Mouse (Mus musculus): ENCODE results near the gene Grhpr. TPM values are rescaled to one million over a fixed set of nuclear protein-coding genes. Genes with fewer than 3 reads are reported as not detected.

Gene Grhpr
- polyA plus RNA-seq, 1 experiment from 2014 or later: 50.1 TPM

DNA sequence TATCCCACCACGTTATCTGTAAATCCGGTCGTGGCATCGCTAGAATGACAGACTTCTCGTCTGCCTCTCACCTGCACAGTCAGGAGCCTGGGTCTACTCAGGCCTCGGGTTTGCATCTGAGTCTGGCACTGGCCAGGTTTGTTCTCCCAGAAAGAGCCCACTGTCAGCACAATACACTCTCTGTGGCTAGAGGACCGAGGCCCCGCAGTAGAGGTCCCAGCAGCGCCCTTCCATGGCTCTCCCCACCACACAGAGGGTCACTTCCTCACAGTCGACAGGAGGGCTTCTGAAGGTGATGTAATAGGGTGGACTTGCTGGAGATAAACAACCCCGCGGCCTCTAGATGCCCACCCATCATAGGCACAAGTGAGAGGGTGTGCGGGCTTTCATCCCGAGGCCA, 7.3 kb upstream of the Grhpr start:
- Histone ChIP-seq H3K27ac (ENCODE audit: low read depth) (no peak overlapping the region), H3K9me3 (ENCODE audit: low read depth, low read length) (no peaks in the 10 kb centered on the region), H3K9ac (peak overlapping the region; percentile 18; the same call in 1 of the 2 replicates), H3K4me3 (ENCODE audit: low read depth, low read length) (peak overlapping the region; percentile 9; the same call in 1 of the 2 replicates), H3K27me3 (ENCODE audit: insufficient read depth, low read length) (no peaks in the 10 kb centered on the region), H3K4me1 (ENCODE audit: insufficient read depth) (no peaks in the 10 kb centered on the region), H3K36me3 (ENCODE audit: insufficient read depth) (no peaks in the 10 kb centered on the region), H3K4me2 (peak overlapping the region; percentile 54)
- DNase-seq (no peak), ATAC-seq (ENCODE audit: insufficient read depth) (peak; percentile 42; the same call in 1 of the 2 replicates)
- WGBS: 41% methylated on average over 14 of the region's 14 CpGs
- TF ChIP-seq CTCF (IDR thresholded peaks at IDR 0.05; ENCODE audit: low read depth): no peak

- Histone ChIP-seq H3K4me1 (ENCODE audit: insufficient read depth) (no peaks in the 10 kb centered on the region), H3K9ac (no peak overlapping the region), H3K4me2 (no peak overlapping the region; the same call in 1 of the 2 replicates), H3K27me3 (ENCODE audit: insufficient read depth, low read length) (no peaks in the 10 kb centered on the region), H3K27ac (ENCODE audit: low read depth) (no peak overlapping the region), H3K9me3 (ENCODE audit: low read depth, low read length) (no peaks in the 10 kb centered on the region), H3K36me3 (ENCODE audit: insufficient read depth) (no peaks in the 10 kb centered on the region), H3K4me3 (ENCODE audit: low read depth, low read length) (no peak overlapping the region)
- DNase-seq (no peak), ATAC-seq (ENCODE audit: insufficient read depth) (no peak)
- WGBS: 66% methylated on average over 8 of the region's 8 CpGs
- TF ChIP-seq CTCF (IDR thresholded peaks at IDR 0.05; ENCODE audit: low read depth): no peak
Measured at GRCm38 (mm10) chr4:44974331-44974730, 6.9 kb upstream of the Grhpr start.

- no peak for TF ChIP-seq CTCF (IDR thresholded peaks at IDR 0.05; ENCODE audit: low read depth)
- Histone ChIP-seq H3K9me3 (ENCODE audit: low read depth, low read length) (no peaks in the 10 kb centered on the region), H3K27me3 (ENCODE audit: insufficient read depth, low read length) (no peaks in the 10 kb centered on the region), H3K9ac (no peak overlapping the region), H3K4me2 (no peak overlapping the region), H3K4me3 (ENCODE audit: low read depth, low read length) (no peak overlapping the region), H3K27ac (ENCODE audit: low read depth) (no peak overlapping the region), H3K36me3 (ENCODE audit: insufficient read depth) (no peaks in the 10 kb centered on the region), H3K4me1 (ENCODE audit: insufficient read depth) (no peaks in the 10 kb centered on the region)
- WGBS: 63% methylated on average over 6 of the region's 6 CpGs
- DNase-seq (no peak), ATAC-seq (ENCODE audit: insufficient read depth) (no peak)
Measured at GRCm38 (mm10) chr4:44976026-44976615, 5.1 kb upstream of the Grhpr start.

DNA sequence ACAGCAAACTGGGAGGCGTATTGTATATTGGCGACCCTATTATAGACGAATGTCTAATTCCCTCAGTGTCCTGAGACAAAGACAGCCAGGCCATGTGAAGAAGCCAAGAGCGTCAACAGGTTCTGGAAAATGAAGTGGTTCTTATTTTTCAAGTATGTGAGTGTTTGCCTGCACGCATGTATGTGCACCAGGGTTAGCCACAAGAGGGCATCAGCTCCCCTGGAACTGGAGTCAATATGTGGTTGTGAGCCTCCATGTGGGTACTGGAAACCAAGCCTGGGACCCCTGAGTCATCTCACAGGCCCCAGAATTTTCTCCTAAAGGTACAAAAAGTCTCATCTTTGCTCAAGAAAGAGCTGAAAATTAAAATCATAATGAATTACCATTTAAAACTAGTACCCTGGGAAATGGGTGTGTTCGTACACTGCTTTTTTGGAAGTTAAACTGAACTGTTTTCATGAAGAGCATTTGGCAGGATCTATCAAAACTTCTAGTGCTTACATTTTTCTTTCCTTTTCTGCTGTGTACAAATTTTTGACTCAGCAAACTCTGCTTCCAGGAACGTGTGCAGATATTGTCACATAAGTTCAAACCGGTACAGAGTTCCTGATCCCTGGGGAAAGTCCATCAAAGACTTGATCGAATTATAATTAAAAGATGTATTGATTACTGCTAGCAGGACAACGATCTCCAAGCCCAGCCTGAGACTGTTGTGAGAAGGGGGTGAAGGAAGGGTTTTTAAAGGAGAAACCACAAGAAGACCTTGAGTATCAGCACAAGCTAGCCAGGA, 4.1 kb upstream of the Grhpr start:
- WGBS: 87% methylated on average over 10 of the region's 10 CpGs

DNA sequence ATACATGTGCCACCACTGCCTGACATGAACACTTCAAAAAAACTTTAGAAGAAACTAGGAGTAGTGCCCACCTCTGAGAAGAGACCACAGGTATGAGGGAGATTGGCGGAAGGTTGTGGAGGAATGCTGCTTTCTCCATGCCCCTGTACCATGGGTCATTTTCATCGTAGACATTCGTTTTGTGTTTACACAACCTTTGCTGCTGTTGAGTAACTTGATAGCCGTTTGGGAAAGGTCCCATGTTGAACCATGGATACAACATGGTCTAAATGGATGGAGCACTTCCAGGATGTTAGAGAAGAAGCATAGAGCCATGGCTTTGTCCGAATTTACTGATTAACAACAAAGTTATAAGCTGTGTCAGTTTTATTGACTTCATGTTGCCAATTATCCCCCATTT, 3.0 kb upstream of the Grhpr start:
- TF ChIP-seq CTCF (IDR thresholded peaks at IDR 0.05; ENCODE audit: low read depth): no peak
- H3K27ac ChIP-seq (ENCODE audit: low read depth): no peak overlapping the region
- ATAC-seq (ENCODE audit: insufficient read depth) (no peak), DNase-seq (no peak)
- H3K27me3 ChIP-seq (ENCODE audit: insufficient read depth, low read length): no peaks in the 10 kb centered on the region
- no peaks in the 10 kb centered on the region for H3K36me3 ChIP-seq (ENCODE audit: insufficient read depth)
- H3K4me2 ChIP-seq: no peak overlapping the region
- 60% methylated on average over 5 of the region's 5 CpGs for WGBS
- no peak overlapping the region for H3K9ac ChIP-seq
- no peak overlapping the region for H3K4me3 ChIP-seq (ENCODE audit: low read depth, low read length)
- no peaks in the 10 kb centered on the region for H3K9me3 ChIP-seq (ENCODE audit: low read depth, low read length)
- no peaks in the 10 kb centered on the region for H3K4me1 ChIP-seq (ENCODE audit: insufficient read depth)

More for the DNA sequence above, 4.1 kb upstream of the Grhpr start:
- H3K9ac ChIP-seq: no peak overlapping the region
- no peak overlapping the region for H3K4me2 ChIP-seq
- H3K27ac ChIP-seq (ENCODE audit: low read depth): no peak overlapping the region
- no peaks in the 10 kb centered on the region for H3K36me3 ChIP-seq (ENCODE audit: insufficient read depth)
- H3K4me1 ChIP-seq (ENCODE audit: insufficient read depth): no peaks in the 10 kb centered on the region
- H3K4me3 ChIP-seq (ENCODE audit: low read depth, low read length): no peak overlapping the region
- no peaks in the 10 kb centered on the region for H3K27me3 ChIP-seq (ENCODE audit: insufficient read depth, low read length)
- no peak for TF ChIP-seq CTCF (IDR thresholded peaks at IDR 0.05; ENCODE audit: low read depth)
- DNase-seq: no peak
- H3K9me3 ChIP-seq (ENCODE audit: low read depth, low read length): no peaks in the 10 kb centered on the region
- no peak for ATAC-seq (ENCODE audit: insufficient read depth)

DNA sequence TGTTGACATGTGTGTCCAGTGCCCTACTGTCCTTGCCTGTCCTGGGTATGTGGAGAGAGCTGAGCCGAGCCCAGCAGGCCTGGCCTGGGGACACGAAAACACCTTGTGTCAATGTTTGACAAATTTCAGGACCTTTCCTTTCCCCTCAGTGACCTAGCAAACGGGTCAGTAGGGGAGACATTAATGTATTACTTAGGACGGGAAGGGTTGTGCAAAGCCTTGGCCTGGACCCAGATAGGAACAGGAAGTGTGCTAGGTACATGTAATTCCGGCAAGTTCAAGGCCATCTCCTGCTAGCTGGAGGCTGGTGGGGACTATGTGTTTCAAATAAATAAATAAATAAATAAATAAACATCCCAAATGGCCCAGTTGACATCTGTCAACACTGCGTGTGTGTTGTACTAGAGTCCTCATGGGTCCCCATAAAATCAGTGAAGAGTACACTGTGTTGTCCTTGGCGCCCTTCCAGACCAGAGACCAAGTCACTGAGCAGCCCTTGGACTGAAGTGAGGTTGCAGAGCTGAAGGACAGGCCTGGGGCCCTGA, 1.3 kb upstream of the Grhpr start:
- no peaks in the 10 kb centered on the region for H3K27me3 ChIP-seq (ENCODE audit: insufficient read depth, low read length)
- TF ChIP-seq CTCF (IDR thresholded peaks at IDR 0.05; ENCODE audit: low read depth): no peak
- H3K36me3 ChIP-seq (ENCODE audit: insufficient read depth): peaks cover 7% of the 10 kb centered on the region; the same call in 1 of the 2 replicates
- H3K9me3 ChIP-seq (ENCODE audit: low read depth, low read length): no peaks in the 10 kb centered on the region
- DNase-seq (no peak), ATAC-seq (ENCODE audit: insufficient read depth) (no peak)
- no peak overlapping the region for H3K9ac ChIP-seq
- no peaks in the 10 kb centered on the region for H3K4me1 ChIP-seq (ENCODE audit: insufficient read depth)
- 53% methylated on average over 7 of the region's 7 CpGs for WGBS
- no peak overlapping the region for H3K4me2 ChIP-seq
- H3K27ac ChIP-seq (ENCODE audit: low read depth): no peak overlapping the region
- no peak overlapping the region for H3K4me3 ChIP-seq (ENCODE audit: low read depth, low read length)

DNA sequence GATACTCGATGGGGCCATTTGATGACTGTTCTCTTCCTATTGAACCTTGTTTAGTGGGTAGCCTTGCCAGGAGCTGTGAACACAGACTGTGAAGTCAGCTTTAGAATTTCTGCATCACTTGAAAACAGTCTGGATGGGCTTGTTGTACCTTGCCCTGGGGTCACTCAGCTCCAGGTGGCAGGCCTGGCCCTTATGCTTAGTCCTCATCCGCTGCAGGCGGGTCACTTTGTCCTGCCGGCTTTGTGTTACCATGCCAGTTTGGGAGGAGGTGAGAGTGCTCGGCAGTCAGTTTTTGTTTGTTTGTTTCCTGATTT, 736 bp downstream of the Grhpr start:
- no peaks in the 10 kb centered on the region for H3K4me1 ChIP-seq (ENCODE audit: insufficient read depth)
- peaks cover 14% of the 10 kb centered on the region; the same call in 1 of the 2 replicates for H3K36me3 ChIP-seq (ENCODE audit: insufficient read depth)
- TF ChIP-seq CTCF (IDR thresholded peaks at IDR 0.05; ENCODE audit: low read depth): no peak
- H3K27ac ChIP-seq (ENCODE audit: low read depth): peak overlapping the region; percentile 84
- H3K4me3 ChIP-seq (ENCODE audit: low read depth, low read length): peak overlapping the region; percentile 57
- no peaks in the 10 kb centered on the region for H3K27me3 ChIP-seq (ENCODE audit: insufficient read depth, low read length)
- ATAC-seq (ENCODE audit: insufficient read depth) (no peak), DNase-seq (no peak)
- H3K9ac ChIP-seq: peak overlapping the region; percentile 89
- H3K4me2 ChIP-seq: peak overlapping the region; percentile 94
- H3K9me3 ChIP-seq (ENCODE audit: low read depth, low read length): no peaks in the 10 kb centered on the region
- 26% methylated on average over 5 of the region's 5 CpGs for WGBS
